Mouse (Mus musculus): ENCODE data around the gene Pdlim5.
"Not testable (repeated sequence)": the region's sequence is repeated elsewhere in the genome, so short reads cannot be mapped to it uniquely, and the experiment has no call there.

Pdlim5 gene

GRCm38 (mm10) chr3:142395520-142396193 is at the start of gene Pdlim5:
Gene Pdlim5, minus strand, starts transcription at chr3:142395696.
- DNase-seq, result peak; percentile 81

- DNase-seq, result no peak
Observed at GRCm38 (mm10) chr3:142443710-142444043, 48.2 kb upstream of the Pdlim5 start.

- DNase-seq, result peak; percentile 76
Observed at GRCm38 (mm10) chr3:142443006-142443709, 47.7 kb upstream of the Pdlim5 start.

GRCm38 (mm10) chr3:142442161-142442560 is 46.7 kb upstream of the Pdlim5 start:
- no peak for DNase-seq

- DNase-seq, result no peak
Observed at GRCm38 (mm10) chr3:142441142-142441541, 45.6 kb upstream of the Pdlim5 start.

GRCm38 (mm10) chr3:142440191-142440590 is 44.7 kb upstream of the Pdlim5 start:
- DNase-seq, result no peak

- no peak for DNase-seq
Observed at GRCm38 (mm10) chr3:142439591-142440093, 44.1 kb upstream of the Pdlim5 start.

- DNase-seq, result not testable (repeated sequence)
Observed at GRCm38 (mm10) chr3:142438630-142439029, 43.1 kb upstream of the Pdlim5 start.

GRCm38 (mm10) chr3:142436824-142437223 is 41.3 kb upstream of the Pdlim5 start:
- no peak for DNase-seq

- DNase-seq, result no peak
Observed at GRCm38 (mm10) chr3:142436212-142436611, 40.7 kb upstream of the Pdlim5 start.

GRCm38 (mm10) chr3:142434786-142435168 is 39.3 kb upstream of the Pdlim5 start:
- DNase-seq, result no peak

GRCm38 (mm10) chr3:142434127-142434785 is 38.8 kb upstream of the Pdlim5 start:
- DNase-seq, result no peak

GRCm38 (mm10) chr3:142431481-142431880 is 36.0 kb upstream of the Pdlim5 start:
- DNase-seq, result no peak

- no peak for DNase-seq
Observed at GRCm38 (mm10) chr3:142430048-142430447, 34.6 kb upstream of the Pdlim5 start.

- no peak for DNase-seq
Observed at GRCm38 (mm10) chr3:142426806-142427205, 31.3 kb upstream of the Pdlim5 start.

GRCm38 (mm10) chr3:142424134-142424533 is 28.6 kb upstream of the Pdlim5 start:
- no peak for DNase-seq

GRCm38 (mm10) chr3:142423501-142423917 is 28.0 kb upstream of the Pdlim5 start:
- no peak for DNase-seq

- DNase-seq, result no peak
Observed at GRCm38 (mm10) chr3:142422229-142422628, 26.7 kb upstream of the Pdlim5 start.

GRCm38 (mm10) chr3:142421470-142421869 is 26.0 kb upstream of the Pdlim5 start:
- DNase-seq, result no peak

GRCm38 (mm10) chr3:142417996-142418395 is 22.5 kb upstream of the Pdlim5 start:
- no peak for DNase-seq

GRCm38 (mm10) chr3:142413345-142413885 is 17.9 kb upstream of the Pdlim5 start:
- no peak for DNase-seq

GRCm38 (mm10) chr3:142410930-142411329 is 15.4 kb upstream of the Pdlim5 start:
- no peak for DNase-seq

GRCm38 (mm10) chr3:142394796-142395508 is 544 bp downstream of the Pdlim5 start:
- peak; percentile 24 for DNase-seq

Data from right cerebral cortex, adult 18-20 months (tissue).